Mouse (Mus musculus) telencephalon, adult 2 months (tissue): ENCODE measurements around the gene Il11ra1.
"Not testable (repeated sequence)": the region's sequence is repeated elsewhere in the genome, so short reads cannot be mapped to it uniquely, and the experiment has no call there.

Experiments used
- DNase-seq: peaks from one replicate; pipeline ENCODE4 v3.0.0-alpha.2; 2011; ENCODE audit warnings: low read depth, low spot score

Il11ra1 gene

DNA sequence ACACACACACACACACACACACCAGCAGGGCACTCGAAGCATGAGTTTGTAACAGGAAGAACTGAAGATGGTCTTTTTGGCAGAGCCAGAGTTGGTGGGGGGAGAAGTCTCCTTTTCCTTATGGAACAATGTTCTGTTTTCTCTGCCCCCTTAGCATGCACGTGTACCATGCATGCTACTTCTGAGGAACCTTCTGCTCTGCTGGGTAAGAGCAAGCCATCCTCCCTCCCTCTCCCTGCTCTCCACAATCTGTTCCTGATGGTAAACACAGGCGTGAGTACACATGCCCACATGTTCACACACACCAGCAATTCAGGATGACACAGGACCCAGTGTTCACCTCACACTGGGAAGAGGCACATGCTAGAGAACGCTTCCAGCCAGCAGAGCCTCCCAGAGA, 18.6 kb upstream of the Il11ra1 start:
- peak; percentile 73 for DNase-seq

DNA sequence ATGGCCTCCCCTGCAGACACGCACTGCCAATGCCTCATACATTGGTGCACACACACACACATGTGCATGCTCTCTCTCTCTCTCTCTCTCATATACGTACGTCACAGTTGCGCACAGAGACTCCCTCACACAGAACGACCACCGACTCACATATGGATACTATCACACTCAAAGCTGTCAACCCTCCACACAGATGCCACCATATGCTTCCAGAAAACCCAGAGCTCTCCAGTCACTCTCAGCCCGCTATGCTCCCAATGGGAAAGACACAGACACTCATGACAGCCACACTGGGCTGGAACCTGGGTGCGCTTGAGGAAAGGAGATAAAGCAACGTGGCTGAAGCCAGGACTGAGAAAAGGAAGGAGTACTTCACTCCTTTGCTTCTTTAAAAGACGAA, 17.8 kb upstream of the Il11ra1 start:
- DNase-seq, result no peak

DNA sequence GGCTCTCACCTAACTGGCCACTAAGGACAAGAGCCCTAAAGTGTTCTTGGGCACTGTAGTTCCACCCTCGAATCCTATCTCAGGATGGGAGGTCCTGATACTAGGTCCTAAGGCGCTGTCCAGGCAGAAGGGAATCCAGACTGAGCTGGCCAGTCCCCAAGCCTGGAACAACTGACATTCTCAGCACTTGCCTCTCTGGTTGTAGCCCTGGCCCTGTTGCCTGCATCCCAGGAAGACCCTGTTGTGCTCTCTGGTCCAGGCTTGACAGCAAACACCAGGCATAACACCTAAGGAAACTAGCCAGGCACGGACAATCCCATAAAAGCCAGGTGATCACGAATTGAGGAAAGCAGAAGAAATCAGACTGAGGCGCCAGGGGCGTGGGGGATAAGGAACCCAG, 17.0 kb upstream of the Il11ra1 start:
- DNase-seq, result no peak

DNA sequence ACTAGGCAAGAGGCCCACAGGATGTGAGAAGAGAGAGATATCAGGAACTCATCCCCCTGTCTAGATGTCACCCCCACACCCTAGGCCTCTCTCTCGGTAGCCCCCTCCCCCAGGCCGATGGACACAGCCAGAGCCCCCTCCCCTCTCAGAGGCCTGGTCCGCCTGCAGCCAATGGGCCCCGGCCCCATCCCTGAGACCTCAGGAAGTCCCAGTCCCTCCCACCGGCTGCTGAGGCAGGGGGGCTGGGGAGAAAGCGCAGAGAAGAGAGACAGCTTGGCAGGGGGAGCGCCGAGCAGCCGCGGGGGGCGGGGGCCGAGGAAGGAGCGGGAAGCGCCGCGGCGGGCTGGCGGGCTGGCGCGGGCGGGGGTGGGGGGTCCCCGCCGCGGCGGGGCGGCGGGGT, 16.5 kb upstream of the Il11ra1 start:
- not testable (repeated sequence) for DNase-seq

DNA sequence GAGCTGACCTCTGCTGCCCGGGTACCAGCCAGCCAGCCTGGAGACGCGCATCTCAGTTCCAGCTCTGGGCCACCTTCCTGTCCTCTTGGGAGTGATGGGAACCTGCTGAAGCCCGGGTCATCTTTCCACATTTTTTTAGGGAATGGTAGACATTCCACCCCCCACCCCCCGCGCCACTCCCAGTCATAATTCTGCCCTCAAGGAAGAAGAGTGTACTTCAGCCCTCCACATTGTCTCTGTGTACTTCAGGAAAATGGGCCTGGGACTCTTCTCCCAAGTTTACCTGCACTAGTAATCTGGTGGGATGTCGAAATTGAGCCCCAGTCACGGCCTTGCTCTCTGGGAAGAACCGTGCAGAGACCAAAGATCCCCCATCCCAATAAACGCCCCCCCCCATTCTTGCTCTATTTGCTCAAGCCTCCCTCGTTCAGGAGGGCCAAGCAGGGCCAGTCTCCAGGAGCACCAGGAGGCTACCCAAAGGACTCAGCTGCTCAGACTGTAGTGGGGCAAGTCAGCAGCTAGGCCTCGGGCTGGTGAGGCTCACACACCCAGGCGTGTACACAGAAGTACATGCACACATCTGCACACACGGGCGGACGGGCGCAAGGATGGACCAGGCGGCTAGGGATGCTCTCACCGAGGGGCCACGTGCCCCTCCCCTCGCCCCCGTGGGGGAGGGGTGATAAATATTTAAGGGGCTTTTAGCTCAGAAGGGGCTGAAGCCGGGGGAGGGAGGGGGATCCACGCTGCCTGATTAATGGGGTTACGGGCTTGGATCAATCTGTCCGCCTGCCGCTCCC, 15.5 kb upstream of the Il11ra1 start:
- DNase-seq, result not testable (repeated sequence)

DNA sequence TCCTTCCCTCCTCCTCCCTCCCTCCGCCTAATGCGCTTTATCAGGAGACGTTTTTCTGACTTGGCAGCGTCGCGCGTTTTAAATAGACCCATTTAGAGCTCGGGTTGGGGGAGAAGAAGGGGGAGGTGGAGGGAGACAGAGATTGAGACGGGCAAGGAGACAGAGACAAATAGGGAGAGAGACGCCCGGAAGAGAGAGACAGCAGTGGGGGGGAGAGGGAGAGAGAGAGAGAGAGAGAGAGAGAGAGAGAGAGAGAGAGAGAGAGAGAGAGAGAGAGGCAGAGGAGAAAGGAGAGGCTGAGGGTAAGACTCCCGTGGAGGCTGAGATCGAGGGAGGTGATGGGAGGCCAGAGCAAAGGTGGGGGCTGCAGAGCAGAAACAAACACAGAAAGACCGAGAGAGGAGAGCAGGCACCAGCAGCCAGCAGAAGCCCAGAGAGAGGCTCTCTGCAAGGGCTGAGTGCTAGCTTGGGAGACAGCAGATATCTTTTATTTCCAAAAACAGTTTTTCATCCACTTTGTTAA, 14.8 kb upstream of the Il11ra1 start:
- DNase-seq, result not testable (repeated sequence)

DNA sequence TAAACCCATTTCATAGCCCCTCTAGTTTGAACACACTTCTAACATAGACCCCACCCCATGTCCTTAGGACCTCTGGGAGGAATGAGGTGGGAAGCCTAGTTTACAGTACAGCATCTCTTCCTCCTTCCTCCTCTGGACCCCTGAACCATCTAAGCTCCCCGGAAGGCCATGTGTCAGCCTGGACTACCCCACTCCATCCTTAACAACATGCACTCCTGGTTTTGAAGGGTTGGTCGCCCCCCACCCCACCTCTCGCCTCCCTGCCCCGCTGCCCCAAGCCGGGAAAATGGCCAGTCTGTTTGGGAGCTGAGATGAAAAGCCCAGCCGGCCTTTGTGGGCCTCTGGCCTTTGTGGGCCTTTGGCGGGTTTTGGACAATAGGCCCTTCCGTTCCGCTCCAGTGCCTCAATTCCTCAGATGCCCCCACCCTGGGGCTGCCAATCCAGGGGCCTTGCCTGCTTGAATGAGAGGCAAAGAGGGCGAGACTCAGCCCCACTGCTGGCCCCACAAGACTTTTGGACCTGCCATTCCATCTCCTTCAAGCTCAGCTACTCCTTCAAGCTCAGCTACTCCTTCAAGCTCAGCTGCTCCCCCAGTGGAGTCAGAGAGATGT, 13.8 kb upstream of the Il11ra1 start:
- not testable (repeated sequence) for DNase-seq

DNA sequence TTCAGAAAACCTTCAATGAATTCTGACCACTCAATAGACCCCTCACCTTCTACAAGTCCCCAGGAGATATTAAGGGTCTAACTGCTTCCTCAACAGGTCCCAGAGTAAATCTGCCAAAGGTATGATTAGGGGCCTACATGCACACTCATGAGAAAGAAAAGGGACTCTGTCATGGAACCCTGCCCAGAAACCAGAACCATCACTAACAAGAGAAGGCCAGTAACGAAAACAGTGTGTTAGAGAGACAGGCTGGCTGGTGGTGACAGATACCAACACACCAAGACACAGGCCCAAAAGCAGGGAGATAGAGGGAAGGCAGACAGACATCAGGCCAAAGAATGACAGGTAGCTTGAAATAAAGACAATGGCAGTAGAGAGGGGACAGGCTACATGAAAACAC, 11.2 kb upstream of the Il11ra1 start:
- DNase-seq, result not testable (repeated sequence)

DNA sequence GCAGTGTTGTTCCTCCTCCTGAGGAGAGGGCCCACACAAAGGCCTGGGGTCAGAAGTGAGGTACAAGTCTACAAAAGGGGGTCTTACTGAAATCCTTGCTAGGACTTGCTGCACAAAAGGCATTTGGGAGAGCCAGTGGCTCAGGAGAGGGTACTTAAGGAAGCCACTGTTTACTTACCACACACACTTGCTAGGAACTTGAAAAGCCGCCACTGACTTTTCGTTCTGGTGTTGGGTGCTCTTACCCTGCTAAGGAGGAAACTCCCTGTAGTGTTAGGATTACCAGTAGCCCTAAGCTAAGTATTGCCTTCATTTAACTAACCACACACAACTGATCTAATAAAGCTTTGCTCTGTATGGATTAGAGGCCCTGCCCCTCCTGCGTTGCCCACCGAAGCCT, 9.8 kb upstream of the Il11ra1 start:
- DNase-seq, result not testable (repeated sequence)

DNA sequence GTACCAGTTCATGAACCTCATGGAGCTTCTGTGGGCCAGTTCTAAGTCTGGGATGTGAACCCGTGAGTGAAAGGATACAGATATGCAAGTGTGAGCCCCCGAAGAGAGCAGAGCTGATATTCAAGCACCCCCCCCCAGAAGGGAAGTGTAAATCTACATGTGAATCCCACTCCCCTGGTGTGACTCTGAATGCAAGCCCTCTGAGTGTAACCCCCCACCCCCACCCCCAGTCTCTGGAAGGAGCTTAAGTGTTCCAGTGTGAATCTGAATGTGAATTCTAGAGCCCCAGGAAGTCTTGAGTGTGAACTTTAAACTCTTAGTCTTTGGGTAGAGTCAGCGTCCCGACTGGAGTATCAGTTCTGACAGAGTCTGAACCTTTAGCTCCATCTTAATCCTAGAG, 6.3 kb upstream of the Il11ra1 start:
- not testable (repeated sequence) for DNase-seq

DNA sequence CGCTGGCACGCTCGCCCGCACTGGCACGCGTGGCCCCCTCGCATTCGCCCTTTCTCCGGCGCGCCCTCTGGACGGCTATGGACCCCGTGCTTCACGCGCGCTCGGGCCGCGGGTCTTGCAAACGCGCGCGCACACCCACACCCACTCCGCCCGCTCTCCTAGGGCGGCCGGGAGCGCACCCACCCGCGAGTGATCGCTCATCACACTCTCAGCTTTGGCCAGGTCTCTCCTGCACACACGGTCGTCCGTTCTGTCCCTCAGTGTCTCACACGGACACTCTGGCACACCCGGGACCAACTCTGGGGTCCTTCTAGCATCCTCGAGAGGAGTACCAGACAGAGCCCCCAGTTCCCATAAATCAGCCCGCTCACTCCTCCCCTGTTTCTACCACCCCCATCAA, 4.0 kb upstream of the Il11ra1 start:
- DNase-seq, result not testable (repeated sequence)

DNA sequence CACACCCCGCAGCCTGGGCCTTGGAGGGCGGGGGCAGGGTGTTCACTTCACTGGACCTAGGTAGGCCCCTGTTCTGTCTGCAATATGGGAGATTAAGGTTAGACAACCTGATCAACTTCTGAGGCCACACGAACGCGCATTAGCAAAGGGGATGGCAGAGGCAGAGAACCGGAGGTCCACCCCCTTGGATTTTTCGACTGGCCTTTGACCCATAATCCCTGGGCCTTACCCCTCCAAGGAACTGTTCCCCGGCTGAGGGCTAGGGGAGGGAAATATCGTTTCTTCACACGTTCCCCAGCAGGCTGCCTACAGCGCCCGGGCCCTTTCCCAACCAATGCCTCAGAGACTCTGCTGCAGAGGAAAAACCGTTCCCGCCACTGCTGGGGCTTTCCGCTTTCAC, 3.3 kb upstream of the Il11ra1 start:
- not testable (repeated sequence) for DNase-seq

DNA sequence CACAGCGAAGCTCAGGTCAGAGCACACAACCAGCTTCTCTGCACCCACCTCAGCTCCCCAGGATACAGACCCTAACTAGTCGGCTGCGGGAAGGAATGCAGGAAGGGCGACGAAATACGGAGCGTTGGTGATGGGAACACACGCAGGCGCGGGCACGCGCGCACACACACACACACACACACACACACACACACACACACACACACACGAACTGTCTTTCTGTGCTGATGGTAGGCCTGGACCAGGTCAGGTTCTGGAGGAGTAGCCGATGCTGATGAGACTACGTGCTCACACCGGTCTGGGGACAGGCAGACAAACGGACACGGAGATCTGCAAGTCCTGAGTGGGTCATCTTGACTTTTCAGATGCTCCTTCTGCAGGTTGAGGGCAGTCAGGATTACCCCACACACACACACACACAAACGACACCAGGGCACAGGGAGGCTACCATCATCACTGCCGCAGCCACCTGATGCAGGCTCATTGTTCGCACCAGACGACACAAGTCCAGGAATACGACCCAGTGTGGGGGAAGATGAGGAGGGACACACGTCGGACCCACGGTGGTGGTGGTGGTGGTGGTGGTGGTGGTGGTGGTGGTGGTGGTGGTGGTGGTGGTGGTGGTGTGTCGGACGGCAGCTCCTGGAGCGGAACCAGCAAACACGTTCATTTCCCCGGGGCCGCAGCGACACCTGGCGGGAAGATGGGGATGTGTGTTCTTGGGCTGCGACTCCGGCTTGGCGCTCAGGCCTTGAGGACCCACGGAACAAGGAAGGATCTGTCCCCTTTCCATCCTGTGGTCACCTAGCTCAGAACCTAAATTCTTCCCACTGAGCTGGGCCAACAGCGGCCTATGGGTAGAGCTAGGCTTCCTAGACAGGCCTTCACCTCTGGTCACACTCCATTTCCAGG, 2.6 kb upstream of the Il11ra1 start, which contains the start of gene Cntfr:
Cntfr (minus strand) TSS at position 160 of the 912 bp plus-strand sequence.
- not testable (repeated sequence) for DNase-seq

DNA sequence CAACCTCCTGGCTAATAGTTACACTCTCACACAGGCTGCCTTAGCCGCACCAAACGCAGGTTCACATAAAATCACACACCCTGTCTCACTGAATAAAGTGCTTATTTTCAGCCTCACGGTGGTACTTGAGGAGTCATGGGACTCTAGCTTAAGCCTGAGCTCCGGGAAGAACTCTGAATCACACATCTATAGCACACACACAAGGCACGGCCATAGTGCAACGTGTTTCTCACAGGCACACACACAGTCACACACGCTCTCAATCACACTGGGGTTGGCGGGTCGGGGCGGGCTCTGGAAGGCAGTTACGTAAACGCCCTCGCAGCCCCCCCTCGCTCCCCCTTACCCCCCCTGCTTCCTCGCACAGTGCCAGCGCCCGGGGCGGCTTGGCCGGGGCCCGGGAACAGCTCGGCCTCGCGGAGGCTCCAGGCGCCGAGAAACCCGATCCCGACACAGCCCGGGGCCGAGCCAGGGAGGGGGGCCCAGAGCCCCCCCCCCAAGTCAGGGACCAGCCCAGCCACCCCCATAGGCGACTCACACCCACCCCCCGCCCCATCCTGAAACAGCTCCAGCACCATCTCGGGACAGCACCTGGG, 1.3 kb upstream of the Il11ra1 start:
- DNase-seq, result not testable (repeated sequence)

DNA sequence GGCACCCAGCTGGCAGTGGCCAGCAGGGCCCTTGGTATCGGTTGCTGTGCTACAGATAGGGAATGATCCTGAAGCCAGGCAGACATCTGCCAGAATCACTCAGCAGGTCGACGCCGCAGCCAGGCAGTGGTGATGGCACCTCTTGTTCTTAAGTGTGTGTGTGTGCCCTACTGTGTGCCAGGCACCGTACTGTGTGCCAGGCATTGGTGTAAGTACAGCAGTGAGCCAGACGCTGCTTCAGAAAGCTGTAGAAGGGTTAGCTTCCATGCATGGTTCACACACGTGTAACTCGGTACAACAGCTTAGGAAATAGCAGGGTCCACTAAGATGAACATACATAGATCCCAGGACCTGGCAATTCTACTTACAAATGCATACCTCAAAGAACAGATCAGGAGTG, 435 bp downstream of the Il11ra1 start:
- not testable (repeated sequence) for DNase-seq

DNA sequence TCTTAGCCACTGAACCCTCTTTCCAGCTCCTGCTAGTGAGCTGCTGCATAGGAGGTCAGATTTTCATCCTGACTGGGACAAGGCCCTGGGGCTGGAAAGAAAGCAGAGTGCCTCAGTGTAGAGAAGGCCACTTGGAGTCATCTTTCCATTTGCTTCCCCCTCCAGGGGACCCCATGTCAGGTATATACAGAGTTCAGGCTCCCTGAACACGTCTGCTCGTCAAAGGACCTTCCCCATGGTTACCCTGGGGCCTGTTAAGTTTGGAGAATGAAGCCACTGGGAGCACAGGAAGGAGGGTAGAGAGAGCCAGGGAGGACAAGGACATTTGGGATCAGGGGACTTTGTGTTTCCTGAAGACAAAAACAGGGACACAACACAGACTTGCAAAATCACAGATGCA, 2.4 kb downstream of the Il11ra1 start:
- not testable (repeated sequence) for DNase-seq

DNA sequence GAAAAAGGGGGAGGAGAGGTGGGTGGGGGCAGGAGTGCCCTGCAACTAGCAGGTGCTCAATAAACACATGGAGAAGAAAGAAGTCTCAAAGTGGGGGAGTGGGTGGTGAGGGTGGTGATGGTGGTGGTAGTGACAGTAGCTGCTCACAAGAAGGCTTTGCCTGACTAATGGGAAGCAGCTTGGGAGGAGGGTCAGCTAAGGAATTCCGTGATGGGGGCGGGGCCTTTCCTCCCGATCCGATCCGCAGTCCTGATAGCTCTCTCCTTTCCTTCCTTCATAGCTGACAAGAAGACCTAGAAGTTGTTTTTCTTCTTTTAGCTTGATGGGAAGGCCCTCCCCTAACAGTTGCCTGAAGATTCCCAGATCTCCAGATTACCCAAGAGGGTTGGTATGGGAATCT, 4.9 kb downstream of the Il11ra1 start:
- no peak for DNase-seq

DNA sequence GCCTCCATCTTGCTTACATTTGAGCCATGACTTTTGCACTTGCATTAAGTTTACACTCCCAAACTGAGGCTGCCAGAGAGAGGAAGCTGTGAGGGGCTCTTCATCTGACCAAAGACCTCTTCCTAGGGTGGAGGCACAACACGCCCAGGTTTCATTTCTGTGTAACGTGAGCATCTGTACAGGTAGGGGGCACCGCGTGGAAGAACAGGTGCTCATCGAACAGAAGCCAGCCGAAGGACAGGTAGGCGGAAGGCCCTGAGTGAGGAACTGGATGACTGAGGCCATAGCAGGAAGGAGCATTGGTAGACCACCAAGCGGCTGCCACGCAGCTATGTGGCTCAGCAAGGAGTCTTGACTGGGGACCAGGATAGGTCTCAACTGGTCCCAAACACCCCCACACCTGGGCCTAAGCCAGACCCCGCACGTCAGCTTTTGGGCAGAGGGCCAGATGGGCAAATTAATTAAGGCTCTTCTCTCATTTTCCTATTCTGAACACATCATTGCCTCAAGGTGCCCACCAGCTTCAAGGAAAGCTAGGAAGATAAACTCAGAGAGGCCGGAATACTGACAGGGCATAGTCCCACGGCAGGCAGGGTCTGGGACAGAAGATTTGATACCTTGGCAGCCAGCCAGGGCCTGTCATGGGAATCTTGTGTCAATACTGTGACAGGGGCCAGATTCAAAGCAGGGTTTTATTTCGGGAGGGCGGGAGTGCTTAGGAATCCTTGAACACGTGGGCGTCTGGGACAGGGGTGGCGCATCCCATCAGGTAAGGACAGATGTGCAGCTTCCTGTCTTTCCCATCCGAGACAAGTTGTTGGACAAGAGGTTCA, 6.3 kb downstream of the Il11ra1 start:
- no peak for DNase-seq

DNA sequence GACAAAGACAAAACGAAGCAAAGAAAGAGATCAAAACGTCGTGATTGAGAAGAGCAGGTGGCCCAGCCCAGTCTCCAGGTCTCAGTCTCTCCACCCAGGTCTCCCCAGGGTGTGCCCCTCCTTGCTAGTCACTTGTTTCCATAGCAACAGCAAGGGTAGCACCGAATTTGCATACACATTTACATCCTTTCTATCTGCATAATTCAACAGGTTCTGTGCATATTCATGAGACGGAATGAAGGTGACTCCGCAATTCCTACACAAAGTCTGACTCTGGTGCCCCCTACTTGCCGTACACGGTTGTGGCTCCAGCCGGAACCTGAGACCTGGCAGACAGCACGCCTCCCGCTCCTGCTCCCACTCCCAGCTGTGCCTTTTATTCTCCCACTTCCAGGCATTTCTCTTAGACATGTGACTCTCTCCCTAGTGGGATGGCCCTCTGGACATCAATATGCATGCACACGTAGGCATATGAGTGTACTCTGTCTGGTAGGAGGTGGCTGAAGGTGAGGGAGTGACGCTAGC, 7.3 kb downstream of the Il11ra1 start:
- DNase-seq, result peak; percentile 79

DNA sequence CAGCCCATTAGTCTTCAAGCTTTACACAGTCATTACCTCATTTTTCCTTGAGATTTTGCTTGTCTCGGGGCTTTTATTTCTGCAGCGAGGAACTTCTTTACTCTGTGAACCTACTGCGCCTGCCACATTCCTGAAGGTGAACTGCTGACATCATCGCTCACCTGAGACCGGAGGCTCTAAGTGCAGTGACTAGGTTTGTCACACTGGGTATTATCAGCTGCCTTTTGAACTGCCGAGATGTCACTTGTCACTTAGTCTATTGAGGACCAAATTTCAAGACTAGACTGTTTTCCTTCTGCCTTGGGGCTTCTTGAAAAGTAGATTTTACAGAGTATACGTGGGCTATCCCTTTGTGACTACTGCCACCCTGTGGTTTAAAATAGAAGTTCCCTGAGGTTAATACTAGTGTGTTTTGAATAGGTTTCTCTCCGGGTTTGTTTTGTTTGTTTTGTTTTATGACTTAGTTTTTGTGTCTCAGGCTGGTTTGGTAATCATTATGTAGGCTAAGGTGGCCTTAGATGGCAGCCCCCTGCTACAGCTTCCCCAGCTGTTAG, 8.5 kb downstream of the Il11ra1 start:
- DNase-seq, result no peak
